Mouse (Mus musculus) adrenal gland, adult (tissue): ENCODE measurements around the gene Agr2.
A peak's percentile ranks its signal among the peaks of the same experiment; 100 is the strongest.

Experiments
- DNase-seq, 2 experiments: peaks; one replicate each; pipeline ENCODE4 v3.0.0; 2022 to 2023; ENCODE audit warnings: low spot score in 1 of 2; ENCODE audit not compliant: inconsistent age in 2 of 2

Gene Agr2

DNA sequence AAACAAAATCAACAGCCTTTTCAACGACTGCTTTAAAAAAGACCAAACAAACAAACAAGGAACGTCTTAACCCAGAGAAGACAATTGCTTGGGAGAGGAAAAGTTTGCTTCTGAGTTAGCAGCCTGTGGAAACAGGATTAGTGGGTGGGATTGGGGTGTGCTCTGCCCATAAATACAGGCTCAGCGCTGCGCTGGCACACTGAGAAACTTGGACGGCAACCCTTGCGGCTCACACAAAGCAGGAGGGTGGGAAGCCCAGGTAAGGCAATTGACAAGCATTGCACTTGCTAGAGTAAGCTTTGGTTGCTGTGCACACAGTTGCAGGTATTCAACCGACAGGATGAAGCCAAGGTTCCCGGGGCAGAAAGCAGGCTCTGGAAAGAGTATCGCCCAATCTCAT, at the start of gene Agr2:
Agr2 (plus strand) TSS at position 197 of the 400 bp plus-strand sequence.
- no peak for DNase-seq

DNA sequence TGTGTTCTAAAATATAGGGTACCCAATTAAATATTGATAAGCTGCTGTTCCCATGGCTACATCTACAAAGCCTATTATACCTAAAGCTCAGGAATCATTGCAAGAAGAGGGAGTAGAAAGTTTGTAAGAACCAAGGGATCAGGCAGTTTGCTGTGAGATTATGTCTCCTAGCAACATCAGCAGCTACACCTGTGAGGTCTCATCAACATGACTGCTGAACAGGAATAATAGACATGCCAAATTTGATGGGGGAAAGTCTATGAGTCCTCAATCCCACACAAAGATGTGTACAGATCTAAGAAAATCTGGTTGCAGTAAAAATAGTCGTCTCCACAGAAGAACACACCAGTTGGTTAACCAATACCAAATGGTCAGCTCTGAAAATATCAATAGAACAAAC, 41.0 kb upstream of the Agr2 start:
- no peak for DNase-seq

DNA sequence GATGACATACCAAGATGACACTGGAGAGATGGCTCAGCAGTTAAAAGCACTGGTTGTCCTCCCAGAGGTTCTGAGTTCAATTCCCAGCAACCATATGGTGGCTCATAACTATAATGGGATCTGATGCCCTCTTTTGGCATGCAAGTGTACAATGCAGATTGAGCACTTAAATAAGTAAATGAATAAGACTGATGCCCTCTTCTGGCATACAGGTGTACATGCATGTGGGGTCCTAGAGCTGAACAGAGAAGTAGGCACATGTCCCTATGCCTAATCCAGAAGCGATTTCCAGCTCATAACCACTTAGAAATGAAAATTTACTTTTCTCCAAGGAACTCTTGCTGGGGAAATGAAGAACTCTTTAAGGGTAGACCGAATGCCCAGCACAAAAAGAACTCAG, 35.5 kb upstream of the Agr2 start:
- DNase-seq: peak in 1 of 2 experiments; percentile 20

DNA sequence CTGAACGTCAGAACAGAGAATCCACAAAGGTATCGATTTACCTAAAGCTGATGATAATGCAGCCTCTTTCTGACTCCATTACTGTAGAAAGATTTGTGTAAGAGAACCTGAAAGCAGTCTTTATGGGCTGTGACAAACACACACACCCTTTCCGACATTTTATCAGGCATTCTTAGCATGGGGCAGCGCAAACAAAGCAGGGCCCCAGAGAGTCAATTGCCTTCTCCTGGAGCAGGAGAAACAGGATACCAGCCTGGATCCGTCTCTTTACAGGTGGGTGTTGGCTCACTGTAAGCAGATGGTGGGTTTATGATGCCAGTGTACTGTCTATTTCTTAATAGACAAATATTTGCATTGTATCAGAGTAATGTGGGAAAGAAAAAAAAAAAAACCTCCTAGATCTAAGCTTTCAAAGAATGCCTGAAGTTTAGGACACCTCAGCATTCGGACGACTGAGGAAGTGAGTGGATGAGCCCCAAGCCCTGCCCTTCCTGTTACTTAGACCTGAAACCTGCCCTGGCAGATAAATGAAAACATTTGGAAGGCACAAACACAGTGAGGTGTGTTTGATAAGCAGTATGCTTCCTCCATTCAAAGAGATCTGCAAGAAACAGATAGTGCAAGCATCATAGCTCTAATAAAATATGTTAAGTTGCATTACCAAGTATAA, 26.5 kb upstream of the Agr2 start:
- no peak for DNase-seq

DNA sequence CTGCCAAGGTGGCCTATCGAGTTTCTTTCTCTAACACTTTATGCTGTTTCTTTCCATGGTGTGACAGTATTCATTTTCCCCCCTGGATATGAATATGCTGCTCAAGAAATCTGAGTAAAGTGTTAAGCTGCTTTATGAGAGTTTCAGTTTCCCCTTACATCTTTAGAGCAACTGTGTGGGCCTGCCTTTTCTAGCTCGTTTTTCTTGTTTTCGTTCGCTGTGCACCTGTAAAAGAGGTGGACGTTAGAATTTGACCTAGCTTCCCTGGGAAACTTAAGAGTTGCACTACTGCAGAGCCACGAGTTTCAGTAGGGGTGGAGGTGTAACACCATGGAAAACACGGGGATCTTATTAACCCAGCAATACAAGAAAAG, 26.0 kb upstream of the Agr2 start:
- no peak for DNase-seq

DNA sequence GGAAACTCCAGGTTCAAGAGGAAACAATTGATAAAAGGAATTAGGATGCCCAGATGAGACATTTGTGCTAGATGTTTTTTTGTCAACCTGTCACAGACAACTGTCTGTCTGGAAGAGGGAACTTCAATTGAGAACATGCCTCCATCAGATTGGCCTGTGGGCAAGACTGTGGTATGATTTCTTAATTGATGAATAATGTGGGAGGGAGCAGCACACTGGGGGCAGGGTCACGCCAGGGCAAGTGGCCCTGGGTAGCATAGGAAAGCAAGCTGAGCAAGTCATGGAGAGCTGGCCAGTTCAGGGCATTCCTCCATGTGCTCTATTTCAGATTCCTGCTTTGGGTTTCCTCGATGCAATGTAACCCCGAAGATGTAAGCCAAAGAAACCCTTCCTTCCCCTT, 16.8 kb upstream of the Agr2 start:
- no peak for DNase-seq

DNA sequence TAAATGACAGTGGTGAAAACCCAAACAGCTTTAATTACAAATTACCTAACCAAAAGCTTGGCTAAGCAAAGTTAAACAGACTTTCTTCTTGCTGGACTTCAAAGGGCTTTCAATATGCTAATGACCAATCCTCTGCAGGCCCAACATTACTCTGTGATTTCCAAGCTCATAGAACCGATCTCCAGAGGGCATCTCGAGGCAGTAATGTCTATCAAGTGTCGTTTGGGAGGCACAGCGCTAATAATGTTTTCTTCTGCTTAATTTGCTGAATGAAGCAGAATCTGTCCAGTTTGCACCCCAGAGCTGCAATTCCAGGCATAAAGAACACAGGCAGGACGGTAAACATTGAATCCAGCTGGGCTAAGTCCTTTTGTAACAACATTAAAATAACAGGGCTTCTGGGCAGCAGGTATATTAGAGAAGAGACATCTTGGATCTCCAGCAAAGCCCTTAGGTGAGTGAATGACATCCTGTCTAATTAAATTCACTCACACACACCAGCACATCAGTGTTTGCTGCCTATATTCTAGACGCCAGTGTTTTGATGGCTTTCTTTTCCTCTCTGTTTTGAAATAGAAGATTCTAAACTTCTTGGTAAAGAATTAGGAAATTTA, 15.0 kb upstream of the Agr2 start:
- no peak for DNase-seq

DNA sequence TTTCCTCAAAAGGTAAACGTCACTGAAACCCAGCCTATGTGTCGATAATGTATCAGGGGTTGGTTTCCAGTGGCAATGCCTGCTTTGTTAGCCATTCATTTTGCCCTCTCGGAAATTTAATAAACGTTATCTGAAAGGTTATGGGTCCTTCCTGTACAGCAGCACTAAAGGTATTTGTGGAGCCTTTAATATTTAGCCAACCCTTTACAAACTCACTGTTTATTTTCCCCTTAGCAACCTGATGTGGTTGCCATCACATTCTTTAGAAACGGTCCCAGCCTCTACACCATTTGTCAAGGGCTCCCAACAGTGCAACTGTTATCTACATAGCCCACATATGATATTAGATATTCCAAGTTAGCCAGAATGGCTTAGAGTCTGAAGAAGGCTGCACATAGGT, 13.1 kb upstream of the Agr2 start:
- no peak for DNase-seq

DNA sequence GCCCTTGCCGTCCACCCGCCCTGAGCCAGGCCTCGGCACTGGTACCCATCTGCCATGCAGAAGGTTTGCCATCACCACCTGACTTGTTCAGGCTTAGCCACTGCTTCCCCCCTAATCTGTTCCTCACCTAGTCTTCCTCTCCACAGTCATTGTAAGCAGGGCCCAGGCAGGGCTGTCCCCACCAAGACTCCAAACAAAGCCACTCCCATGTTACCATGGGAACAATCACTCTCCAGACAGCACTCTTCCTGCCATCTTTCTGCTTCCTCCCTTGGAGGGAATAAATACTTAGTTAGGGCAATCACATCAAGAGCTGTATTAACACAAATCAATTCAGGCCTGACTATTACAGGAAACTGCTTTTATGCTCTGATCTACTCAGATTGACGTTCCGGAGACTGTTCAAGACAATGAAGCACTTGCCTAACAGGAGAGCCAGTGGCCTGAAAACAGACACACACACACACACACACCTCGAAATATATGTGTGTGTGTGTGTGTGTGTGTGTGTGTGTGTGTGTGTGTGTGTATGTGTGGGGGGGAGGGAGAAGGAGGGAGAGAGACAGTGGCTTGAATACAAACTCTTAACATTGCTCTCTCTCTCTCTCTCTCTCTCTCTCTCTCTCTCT, 10.9 kb upstream of the Agr2 start:
- no peak for DNase-seq

DNA sequence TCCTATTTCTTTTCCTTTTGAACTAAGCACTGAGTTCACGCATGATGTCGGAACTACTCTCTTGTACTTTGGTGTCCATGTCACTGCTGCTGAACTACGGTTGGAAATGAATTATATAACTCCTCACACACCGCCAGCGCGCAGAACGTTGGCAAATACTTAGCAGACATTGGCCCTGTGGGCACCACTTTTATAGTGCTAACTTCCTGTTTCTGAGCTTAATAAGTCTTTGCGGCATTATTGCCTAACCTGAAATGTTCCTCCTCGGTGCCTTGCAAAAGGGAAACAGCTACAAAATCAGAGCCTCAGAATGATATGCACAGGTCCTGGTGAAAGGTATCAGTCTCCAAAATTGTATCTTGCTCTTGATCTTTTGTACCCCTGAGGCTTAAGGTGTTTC, 9.2 kb upstream of the Agr2 start:
- DNase-seq: no peak

DNA sequence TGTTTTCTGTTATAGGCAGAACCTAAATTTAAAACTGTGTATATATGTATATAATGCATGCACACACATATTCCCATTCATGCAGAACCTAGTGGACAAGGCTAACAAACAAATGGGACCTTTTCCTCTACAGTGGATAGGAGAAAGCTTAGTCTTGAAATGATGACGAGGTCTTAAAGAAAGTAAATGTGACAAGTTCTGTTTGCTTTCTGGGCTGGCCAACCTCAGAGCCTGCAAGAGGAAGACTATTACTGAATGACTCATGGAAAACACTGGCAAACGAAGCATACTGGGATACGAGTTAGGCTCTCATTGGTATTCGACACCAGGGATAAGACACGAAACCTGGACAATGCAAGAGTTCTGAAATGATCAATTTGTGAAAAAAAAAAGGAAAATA, 8.0 kb upstream of the Agr2 start:
- DNase-seq: no peak

DNA sequence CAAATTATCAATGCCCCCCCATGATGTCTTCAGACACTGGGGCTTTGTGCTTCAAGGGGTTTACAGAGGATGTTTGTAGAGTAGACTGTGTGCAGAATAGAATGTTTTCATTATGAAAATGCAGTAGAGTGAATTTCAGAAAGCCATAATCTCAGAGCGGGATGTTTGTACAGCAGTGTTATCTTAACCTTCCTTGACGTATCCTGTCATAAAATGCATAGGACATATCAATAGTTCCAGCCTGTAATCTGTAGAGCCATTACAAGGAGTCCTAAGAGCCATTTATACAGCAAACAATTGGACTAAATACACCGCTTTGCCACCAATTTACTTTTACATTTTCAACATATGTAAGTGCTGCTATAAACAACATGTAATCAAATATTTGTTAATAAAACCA, 876 bp downstream of the Agr2 start:
- DNase-seq: no peak

DNA sequence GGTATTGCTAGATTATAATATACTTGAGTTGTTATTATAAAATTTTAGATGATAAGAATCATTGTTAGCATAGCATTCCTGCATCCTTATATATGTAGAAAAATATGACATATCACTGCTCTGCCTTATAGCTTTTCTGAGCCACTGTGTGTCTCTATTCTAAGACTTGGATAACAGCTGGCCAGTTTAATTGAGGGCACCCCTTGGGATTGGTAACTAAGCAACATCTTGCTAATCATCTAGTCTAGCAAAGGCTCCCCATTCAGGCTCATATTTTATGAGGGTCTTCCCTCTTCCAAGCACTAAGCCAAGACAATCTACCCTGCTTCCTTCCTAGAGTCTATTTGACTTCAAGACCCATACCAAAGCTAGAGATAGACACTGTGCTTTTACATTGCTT, 1.4 kb downstream of the Agr2 start:
- no peak for DNase-seq

DNA sequence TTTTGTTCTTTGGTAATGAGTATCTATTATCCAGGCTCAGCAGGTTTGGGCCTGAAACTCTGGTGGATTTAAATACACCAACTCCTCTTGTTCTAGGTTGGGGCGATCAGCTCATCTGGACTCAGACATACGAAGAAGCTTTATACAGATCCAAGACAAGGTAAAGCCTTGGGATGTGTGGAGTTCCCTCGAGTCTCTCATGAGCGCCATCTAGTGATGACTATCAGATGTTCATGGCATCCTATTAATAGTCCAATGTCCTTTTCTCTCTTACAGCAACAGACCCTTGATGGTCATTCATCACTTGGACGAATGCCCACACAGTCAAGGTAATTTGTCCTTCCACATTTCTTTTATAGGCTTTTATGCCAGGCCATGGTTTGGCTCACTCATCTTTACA, 3.1 kb downstream of the Agr2 start:
- DNase-seq: peak; percentile 16 to 72

DNA sequence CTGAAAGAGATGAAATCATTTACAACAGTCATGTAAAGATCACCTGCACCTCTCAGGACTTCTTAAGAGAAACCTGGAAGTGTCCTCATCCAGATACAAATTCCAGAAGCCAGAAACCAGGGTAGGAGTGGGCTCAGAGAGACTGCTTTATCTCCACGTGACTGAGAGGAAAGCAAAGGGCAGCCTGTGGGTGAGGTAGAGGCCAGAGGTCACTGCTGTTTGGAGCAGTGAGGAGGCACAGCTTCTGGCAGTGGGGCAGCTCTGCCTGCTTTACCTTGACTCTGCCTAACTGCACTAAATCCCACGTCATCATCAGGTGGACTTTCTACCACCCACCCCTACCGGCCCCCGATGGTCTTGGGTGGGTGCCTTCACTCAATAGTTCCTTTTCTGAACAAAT, 12.0 kb downstream of the Agr2 start:
- DNase-seq: no peak

DNA sequence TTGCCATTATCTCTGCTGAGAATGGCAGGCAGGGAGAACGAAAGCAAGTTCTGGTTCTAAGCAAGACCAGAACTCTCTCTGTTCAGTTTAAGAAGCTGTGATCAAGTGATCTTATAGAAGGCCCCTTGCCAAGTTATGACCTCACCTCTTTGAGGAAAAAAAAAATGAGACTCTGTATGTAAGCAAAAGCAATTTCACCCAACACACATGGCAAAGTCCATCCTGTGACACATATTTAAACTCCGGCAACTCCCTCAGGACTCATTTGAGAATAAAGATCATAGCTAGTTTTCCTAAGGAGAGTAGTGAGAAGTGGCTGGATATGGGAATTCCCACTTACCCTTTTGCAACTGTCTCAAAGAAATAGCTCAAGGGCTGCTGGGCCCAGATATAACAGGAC, 14.9 kb downstream of the Agr2 start:
- no peak for DNase-seq

DNA sequence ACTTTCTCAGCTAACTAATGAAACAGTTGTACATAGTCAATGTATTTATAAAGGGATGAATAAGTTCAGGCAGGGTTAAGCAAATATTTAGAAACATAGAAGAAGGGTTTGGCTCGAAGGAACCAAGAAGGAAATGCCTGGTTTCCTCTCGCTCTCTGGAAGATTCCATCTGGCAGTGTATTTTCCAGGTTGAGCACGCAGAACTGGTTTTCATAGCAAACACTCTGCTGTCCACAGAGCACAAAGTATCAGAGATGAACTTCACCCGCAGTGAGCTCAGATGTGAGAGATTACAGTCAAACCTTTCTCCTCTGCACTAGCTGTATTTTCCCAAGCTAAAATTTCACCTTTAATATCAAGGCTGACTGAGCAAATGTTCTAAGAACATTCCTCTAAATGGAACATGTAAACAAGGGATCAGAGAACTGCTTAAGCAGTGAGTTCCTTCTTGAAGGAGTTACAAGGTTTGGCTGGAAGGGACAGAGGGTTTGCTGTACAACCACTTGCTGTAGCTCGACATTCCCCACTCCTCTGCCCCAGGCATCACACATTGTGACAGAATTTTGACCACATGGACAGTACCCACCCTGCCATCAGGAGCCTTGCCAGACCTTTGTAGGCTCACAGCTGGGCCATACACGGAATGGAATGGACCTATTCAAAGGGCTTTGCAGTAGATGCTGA, 15.8 kb downstream of the Agr2 start:
- no peak for DNase-seq

DNA sequence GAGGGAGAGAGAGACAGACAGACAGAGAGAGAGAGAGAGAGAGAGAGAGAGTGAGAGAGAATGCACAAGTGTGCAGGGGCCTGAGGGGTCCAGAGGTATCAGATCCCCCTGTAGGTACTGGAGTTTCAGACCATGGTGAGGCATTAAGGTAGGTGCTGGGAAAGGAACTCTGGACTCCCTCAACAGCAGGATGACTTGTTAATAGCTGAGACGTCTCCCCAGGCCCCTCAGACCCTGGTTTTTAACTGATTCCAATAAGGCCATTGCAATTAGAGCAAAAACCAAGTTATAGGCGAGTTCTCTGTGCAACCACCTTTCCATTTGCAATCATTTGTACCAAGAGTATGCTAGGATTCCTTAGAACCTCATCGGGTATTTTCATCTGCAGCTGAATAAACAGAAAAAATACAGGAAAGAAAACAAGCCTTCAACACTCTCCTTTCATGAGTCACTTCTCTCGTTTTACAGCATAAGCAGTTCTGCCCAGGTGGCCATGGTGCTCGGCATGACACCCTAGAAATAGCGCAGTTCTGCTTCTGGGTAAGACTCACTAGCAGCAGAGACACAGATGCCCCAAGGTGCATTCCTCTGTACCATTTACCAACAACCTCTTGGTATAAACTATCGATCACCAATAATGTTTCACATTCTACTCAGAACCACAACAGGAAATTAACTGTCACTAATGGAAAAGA, 20.7 kb downstream of the Agr2 start:
- no peak for DNase-seq

DNA sequence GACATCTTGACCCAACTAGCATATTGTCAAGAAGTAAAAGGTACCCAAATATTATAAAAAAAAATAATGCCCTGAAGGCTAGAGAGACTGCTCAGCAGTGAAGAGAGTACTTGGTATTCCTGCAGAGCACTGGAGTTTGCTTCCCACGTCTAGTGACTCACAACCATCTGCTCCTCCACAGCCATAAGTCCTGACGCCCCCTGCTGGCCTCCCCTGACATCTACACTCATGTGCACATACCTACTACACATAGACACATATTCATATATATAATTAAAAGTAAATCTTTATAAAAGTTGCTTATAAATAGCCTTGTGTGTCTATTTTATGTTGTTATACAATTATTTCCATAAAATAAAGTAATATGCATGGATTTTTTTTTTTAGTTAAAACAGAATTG, 25.1 kb downstream of the Agr2 start:
- no peak for DNase-seq

DNA sequence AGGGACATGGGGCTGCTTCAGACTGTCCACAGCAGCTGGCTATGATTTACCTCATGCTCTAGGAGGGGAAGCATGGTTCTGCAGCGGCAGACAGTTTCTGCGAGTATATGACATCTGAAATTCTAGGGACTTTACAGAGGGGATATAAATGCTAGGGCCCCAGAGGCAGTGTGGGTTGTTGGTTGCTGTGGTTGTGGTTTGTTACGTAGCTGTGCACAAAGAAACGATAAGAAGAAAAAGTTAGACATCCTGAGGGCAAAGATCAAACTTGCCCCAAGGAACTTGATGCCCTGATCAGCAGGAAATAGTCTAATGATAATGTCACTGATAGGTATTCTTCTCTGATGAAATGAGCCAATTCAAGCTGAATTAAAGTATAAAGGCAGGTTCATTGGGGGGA, 26.9 kb downstream of the Agr2 start:
- DNase-seq: no peak

DNA sequence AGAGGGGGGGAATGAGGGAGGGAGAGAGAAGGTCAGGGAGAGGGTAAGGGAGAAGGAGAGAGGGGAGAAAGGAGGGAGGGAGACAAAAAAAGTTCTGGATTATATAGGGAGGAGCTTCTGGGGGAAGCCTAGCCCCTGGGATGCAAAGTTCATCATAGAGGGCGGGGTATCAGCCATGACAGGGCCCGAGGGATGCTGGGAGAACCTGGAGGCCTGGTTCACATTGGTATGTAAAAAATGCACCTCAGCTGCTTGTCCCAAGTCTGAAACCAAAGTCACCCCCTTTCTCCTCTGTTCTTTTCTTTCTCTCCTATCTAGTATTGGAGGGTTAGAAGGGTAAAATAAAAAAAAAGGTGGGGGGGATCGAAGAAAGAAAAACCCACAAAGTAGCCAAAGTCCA, 27.4 kb downstream of the Agr2 start:
- DNase-seq: no peak

DNA sequence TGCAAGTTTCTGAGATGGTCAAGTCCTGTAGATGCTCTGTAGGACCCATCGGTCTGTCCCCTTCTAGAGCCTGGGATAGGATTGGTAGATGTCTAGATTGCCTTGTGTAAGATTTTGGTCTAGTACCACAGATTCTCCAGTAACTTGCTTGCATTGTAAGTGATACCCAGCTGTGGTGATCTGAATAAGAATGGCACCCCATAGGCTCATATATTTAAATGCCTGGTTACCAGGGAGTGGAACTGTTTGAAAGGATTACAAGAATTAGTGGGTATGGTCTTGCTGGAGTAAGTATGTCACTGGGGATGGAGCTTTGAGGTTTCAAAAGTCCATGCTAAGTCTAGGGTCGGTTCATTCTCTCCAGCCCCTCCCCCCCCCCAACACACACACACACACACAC, 28.0 kb downstream of the Agr2 start:
- DNase-seq: no peak
